Mouse (Mus musculus) bone marrow macrophage, adult 2 months (primary cell): ENCODE results near the gene Gfy.

Source experiments
- CTCF ChIP-seq: IDR thresholded peaks from 2 replicates; pipeline ENCODE4 v1.5.1; 2012; ENCODE audit warnings: low read depth, mild to moderate bottlenecking, low read length, moderate library complexity
- POLR2A ChIP-seq: IDR thresholded peaks from 2 replicates; pipeline ENCODE4 v1.6.1; 2012; ENCODE audit warnings: mild to moderate bottlenecking, low read depth, low read length, borderline replicate concordance

GRCm38 (mm10) chr7:45185921-45186320, 6.6 kb upstream of the Gfy start:
- TF ChIP-seq POLR2A (no peak), CTCF (no peak)
